Mouse (Mus musculus): ENCODE measurements around the gene Ptov1. TPM values are rescaled to one million over a fixed set of nuclear protein-coding genes. Genes with fewer than 3 reads are reported as not detected.

Gene Ptov1
- 241 and 272 TPM in 2 replicates for polyA plus RNA-seq (2012; rRNA removed)

DNA sequence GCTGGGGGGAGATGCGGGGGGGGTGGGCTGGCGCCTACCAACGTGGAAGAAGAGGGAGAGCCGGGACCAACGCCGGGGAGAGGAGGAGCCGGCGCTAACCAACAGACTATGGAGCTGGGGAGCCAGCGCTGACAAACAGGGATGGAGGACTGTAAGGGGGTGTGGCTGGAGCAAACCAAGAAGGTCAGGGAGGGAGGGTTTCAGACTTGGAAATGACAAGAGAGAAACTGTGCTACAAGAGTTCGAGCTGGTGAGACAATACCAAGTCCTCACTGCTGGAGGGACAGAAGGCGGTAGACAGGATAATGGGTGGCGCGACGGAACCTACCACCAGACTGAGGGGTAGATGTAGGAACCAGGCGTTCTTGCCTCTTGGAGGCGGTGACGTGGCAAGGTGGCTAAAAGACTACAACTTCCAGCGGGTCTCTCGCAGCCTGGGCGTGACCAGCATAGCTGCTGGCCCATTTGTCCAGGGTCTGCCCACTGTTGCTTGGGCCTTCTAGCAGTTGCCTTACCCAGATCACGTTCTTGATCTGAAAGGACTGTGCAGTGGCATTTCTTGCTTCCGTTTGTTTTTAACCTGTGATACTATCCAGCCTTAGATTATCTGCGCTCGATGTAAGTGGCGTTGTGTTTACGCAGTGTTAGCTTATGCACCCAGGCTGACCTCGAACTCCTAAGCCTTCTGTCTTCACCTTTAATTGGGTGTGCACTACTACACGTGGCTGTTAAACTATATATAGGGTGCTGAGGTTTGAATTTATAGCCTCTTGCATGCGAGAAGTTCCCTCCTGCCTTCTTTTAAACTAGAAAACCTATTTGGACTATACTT, at the start of gene Ptov1:
Gene Ptov1, minus strand, starts transcription at position 92 of the 832 bp plus-strand sequence.

GRCm38 (mm10) chr7:44895593-44896434, 26.2 kb upstream of the Ptov1 start, which contains the start of gene Fuz:
Fuz (plus strand) TSS chr7:44896079.

GRCm38 (mm10) chr7:44892276-44892921, 22.8 kb upstream of the Ptov1 start, which contains the start of gene Med25:
Med25 (minus strand) TSS chr7:44892712.

GRCm38 (mm10) chr7:44857042-44857552, 12.5 kb downstream of the Ptov1 start, which contains the start of gene Pnkp:
Pnkp (plus strand) TSS chr7:44857139.

DNA sequence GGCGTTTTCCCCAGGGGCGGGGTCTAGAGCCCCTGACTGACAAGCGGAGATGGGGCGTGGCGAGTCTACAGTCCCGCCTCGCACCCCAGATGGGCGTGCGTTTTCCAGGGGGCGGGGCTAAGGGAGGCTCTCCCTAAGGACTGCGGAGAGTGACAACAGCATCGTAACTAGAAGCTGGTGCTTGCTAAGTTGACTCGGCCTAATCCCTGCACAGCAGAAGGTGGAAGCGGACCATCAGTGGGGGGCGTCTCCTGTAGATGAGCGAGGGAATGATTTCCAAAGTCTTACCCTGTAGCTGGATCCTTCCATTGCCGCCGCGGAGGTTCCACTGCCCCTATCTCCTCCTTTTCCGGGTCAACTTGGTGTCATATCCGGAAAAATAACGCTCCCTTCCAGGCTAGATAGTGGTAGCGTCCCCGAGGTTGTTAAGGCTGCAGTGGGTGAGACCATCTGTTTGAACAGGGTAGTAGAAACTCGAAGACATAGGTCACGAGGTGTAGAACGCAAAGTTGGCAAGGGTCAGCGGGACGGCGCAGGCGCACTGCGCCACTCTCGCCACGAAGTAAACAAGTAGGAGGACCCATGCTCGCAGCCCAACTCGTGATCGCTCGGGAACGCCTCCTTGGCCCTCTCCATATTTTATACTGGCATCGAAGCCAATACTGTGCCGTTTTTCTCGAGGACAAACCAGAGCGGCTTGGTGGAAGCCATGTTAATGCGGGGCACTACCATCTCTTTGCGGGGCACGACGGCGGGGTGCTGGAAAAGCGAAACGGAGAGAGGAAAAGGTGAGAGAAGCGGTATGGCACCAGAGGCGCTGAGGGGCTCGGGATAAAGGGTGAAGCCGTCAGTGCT, 20.8 kb downstream of the Ptov1 start, which contains the start of the genes Akt1s1 and Tbc1d17:
Gene Akt1s1, plus strand, starts transcription at position 431 of the 855 bp plus-strand sequence.
Gene Tbc1d17, minus strand, starts transcription at position 519 of the 855 bp plus-strand sequence.

GRCm38 (mm10) chr7:44816470-44817021, 53.0 kb downstream of the Ptov1 start, which contains the start of gene Atf5:
Atf5 (minus strand) TSS chr7:44816658.

GRCm38 (mm10) chr7:44815721-44816469, 53.7 kb downstream of the Ptov1 start, which contains the start of the genes Nup62 and Il4i1:
Nup62 (plus strand) TSS chr7:44816088.
Il4i1 (plus strand) TSS chr7:44816387.

Other genes starting within 250 kb of the Ptov1 start
- gene Myh14, start 198.9 kb downstream of the Ptov1 start, polyA plus RNA-seq (2012; rRNA removed): 365 and 409 TPM in 2 replicates
- not detected in 2 replicates for gene Izumo2, start 161.0 kb downstream of the Ptov1 start, polyA plus RNA-seq (2012; rRNA removed)
- gene Vrk3, start 121.4 kb downstream of the Ptov1 start, polyA plus RNA-seq (2012; rRNA removed): 44.8 and 45.6 TPM in 2 replicates
- 0.19 and 0.26 TPM in 2 replicates for gene Zfp473, start 118.7 kb downstream of the Ptov1 start, polyA plus RNA-seq (2012; rRNA removed)
- 61.5 and 65.7 TPM in 2 replicates for gene Nup62, start 53.7 kb downstream of the Ptov1 start, polyA plus RNA-seq (2012; rRNA removed)
- gene Il4i1, start 53.4 kb downstream of the Ptov1 start, polyA plus RNA-seq (2012; rRNA removed): 7.8 and 10.3 TPM in 2 replicates
- 85.4 and 120 TPM in 2 replicates for gene Atf5, start 53.1 kb downstream of the Ptov1 start, polyA plus RNA-seq (2012; rRNA removed)
- 188 and 210 TPM in 2 replicates for gene Akt1s1, start 20.8 kb downstream of the Ptov1 start, polyA plus RNA-seq (2012; rRNA removed)
- gene Tbc1d17, start 20.7 kb downstream of the Ptov1 start, polyA plus RNA-seq (2012; rRNA removed): 71.5 and 99.3 TPM in 2 replicates
- 53.4 and 64.9 TPM in 2 replicates for gene Pnkp, start 12.6 kb downstream of the Ptov1 start, polyA plus RNA-seq (2012; rRNA removed)
- 304 and 344 TPM in 2 replicates for gene Med25, start 22.9 kb upstream of the Ptov1 start, polyA plus RNA-seq (2012; rRNA removed)
- 59.1 and 65.3 TPM in 2 replicates for gene Fuz, start 26.3 kb upstream of the Ptov1 start, polyA plus RNA-seq (2012; rRNA removed)
- gene Ap2a1, start 59.7 kb upstream of the Ptov1 start, polyA plus RNA-seq (2012; rRNA removed): 94.2 and 104 TPM in 2 replicates
- not detected in 2 replicates for gene Tsks, start 73.4 kb upstream of the Ptov1 start, polyA plus RNA-seq (2012; rRNA removed)
- gene Cpt1c, start 105.1 kb upstream of the Ptov1 start, polyA plus RNA-seq (2012; rRNA removed): 14.6 and 20.4 TPM in 2 replicates
- 75.9 and 81.7 TPM in 2 replicates for gene Prmt1, start 116.8 kb upstream of the Ptov1 start, polyA plus RNA-seq (2012; rRNA removed)
- gene Irf3, start 127.9 kb upstream of the Ptov1 start, polyA plus RNA-seq (2012; rRNA removed): 114 and 134 TPM in 2 replicates
- gene Bcl2l12, start 128.9 kb upstream of the Ptov1 start, polyA plus RNA-seq (2012; rRNA removed): 32.2 and 35.0 TPM in 2 replicates
- gene Scaf1, start 146.6 kb upstream of the Ptov1 start, polyA plus RNA-seq (2012; rRNA removed): 82.6 and 102 TPM in 2 replicates
- gene Rras, start 148.2 kb upstream of the Ptov1 start, polyA plus RNA-seq (2012; rRNA removed): 123 and 160 TPM in 2 replicates
- gene Prr12, start 183.1 kb upstream of the Ptov1 start, polyA plus RNA-seq (2012; rRNA removed): 7.7 and 10.0 TPM in 2 replicates
- gene Nosip, start 192.6 kb upstream of the Ptov1 start, polyA plus RNA-seq (2012; rRNA removed): 98.1 and 100 TPM in 2 replicates
- gene Prrg2, start 192.9 kb upstream of the Ptov1 start, polyA plus RNA-seq (2012; rRNA removed): 140 and 174 TPM in 2 replicates
- gene Rcn3, start 222.4 kb upstream of the Ptov1 start, polyA plus RNA-seq (2012; rRNA removed): 118 and 163 TPM in 2 replicates
- 83.0 and 96.0 TPM in 2 replicates for gene Fcgrt, start 234.1 kb upstream of the Ptov1 start, polyA plus RNA-seq (2012; rRNA removed)

Measured in colon, adult 2 months (tissue).